20 mouse cellular contexts compared by ENCODE assay signal in genomic region chr3:81562610-81563258, GRCm38 (mm10).
DNase-seq lines count a peak whose midpoint lies in the region; TF ChIP-seq lines count a peak whose summit lies in the region.
"Had no signal": no experiment of that assay in that cellular context is flagged by ENCODE, and none has a peak within 500 bp of the region (broad histone marks: within the 10 kb centered on the region; RNA-seq: fewer than 3 reads in every experiment).

No protein-coding gene starts in this region.

- TF ChIP-seq POLR2A in myocyte (IDR thresholded peaks at IDR 0.05; ENCODE audit: insufficient read length, low read depth), result no peak

- DNase-seq in 3T3-L1 (ENCODE audit: low read depth, low spot score) (peak; percentile 79), NIH3T3 (ENCODE audit: low read depth) (peak; percentile 55)
- DNase-seq in fibroblast of lung, adult 2 months (ENCODE audit: low read depth), result peak; percentile 44
- DNase-seq in right cerebral cortex, adult 18-20 months, result no peak
- DNase-seq in cerebellum, adult 11-12 months, result no peak
- no peak for DNase-seq in adrenal gland, postnatal 14 days
- DNase-seq: adrenal gland, postnatal 10 days; B cell, adult 2 months; cerebellum, adult 2 months; cerebellum, postnatal 10 days; forebrain, postnatal 0 days; gastrocnemius, postnatal 14 days; heart, postnatal 4 days; kidney, adult 11 months had no signal

- H3K79me2 ChIP-seq in myocyte (ENCODE audit: control insufficient read depth, insufficient read depth), result no peaks in the 10 kb centered on the region

- H3K4me3 ChIP-seq in myocyte, result no peak overlapping the region
- H3K4me3 ChIP-seq: embryonic facial prominence, embryonic 12.5 days; forebrain, embryonic 13.5 days; heart, embryonic 12.5 days; hindbrain, embryonic 12.5 days had no signal

- no peaks in the 10 kb centered on the region for H3K27me3 ChIP-seq in myocyte (ENCODE audit: control insufficient read depth, insufficient read depth, insufficient read length)
- H3K27me3 ChIP-seq: CH12.LX; embryonic facial prominence, embryonic 12.5 days; forebrain, embryonic 13.5 days; heart, embryonic 12.5 days; hindbrain, embryonic 12.5 days had no signal

- H3K4me2 ChIP-seq in myocyte (ENCODE audit: low read depth), result no peak overlapping the region
- H3K4me2 ChIP-seq: embryonic facial prominence, embryonic 12.5 days; forebrain, embryonic 13.5 days; heart, embryonic 12.5 days; hindbrain, embryonic 12.5 days had no signal

- no peak overlapping the region for H3ac ChIP-seq in myocyte (ENCODE audit: control insufficient read depth, insufficient read length)

- no peaks in the 10 kb centered on the region for H3K36me3 ChIP-seq in myocyte (ENCODE audit: control insufficient read depth, insufficient read depth)
- H3K36me3 ChIP-seq: embryonic facial prominence, embryonic 12.5 days; heart, embryonic 12.5 days; hindbrain, embryonic 12.5 days had no signal

TF ChIP-seq in myocyte, 11 proteins besides CTCF, POLR2A, EP300 and RAD21:
- TF ChIP-seq CEBPB (IDR thresholded peaks at IDR 0.05; ENCODE audit: insufficient read depth, poor library complexity, severe bottlenecking), result peak; percentile 97
- no peak for TF ChIP-seq MAX (IDR thresholded peaks at IDR 0.05; ENCODE audit: low read depth)
- TF ChIP-seq USF1 (IDR thresholded peaks at IDR 0.05; ENCODE audit: low read depth), result peak; percentile 60
- no peak for TF ChIP-seq POLR2AphosphoS2 (IDR thresholded peaks at IDR 0.05; ENCODE audit: insufficient read length, low read depth)
- TF ChIP-seq TCF12 (IDR thresholded peaks at IDR 0.05; ENCODE audit: insufficient read depth, poor library complexity, severe bottlenecking), result no peak

Comparison
In these comparisons a context has a peak if more than half of its experiments do, and no peak if none do; other contexts are left out.
1. DNase-seq: peak in 3T3-L1 (single experiment), NIH3T3 (single experiment) and fibroblast of lung, adult 2 months (single experiment); none in right cerebral cortex, adult 18-20 months (single experiment), cerebellum, adult 11-12 months (single experiment) and adrenal gland, postnatal 14 days (single experiment).